Mouse (Mus musculus) midbrain, embryonic 11.5 days (tissue): ENCODE measurements around the gene Serpinb9d. TPM values are rescaled to one million over a fixed set of nuclear protein-coding genes. Genes with fewer than 3 reads are reported as not detected.
"Not testable (repeated sequence)": the region's sequence is repeated elsewhere in the genome, so short reads cannot be mapped to it uniquely, and the experiment has no call there.

Experiments
- ATAC-seq: fragments of 200-750 bp; cut with Nextera tagmentation; 2 replicates; pipeline ENCODE4 v1.8.0; 2017; ENCODE audit warnings: moderate TSS enrichment, moderate library complexity; ENCODE audit not compliant: low FRiP score
- DNase-seq: peaks from one replicate; pipeline ENCODE4 v3.0.0; 2015; ENCODE audit warnings: low spot score; ENCODE audit errors: missing footprints
- H3K27ac ChIP-seq: fragments of 300-500 bp; sonication (generic); 2 replicates; pipeline ENCODE4 v1.5.1; 2014; ENCODE audit warnings: low read depth, low read length
- H3K27me3 ChIP-seq: fragments of 300-500 bp; sonication (generic); 2 replicates; pipeline ENCODE4 v1.6.1; 2014; ENCODE audit warnings: mild to moderate bottlenecking, low read length, moderate library complexity, mixed read lengths; ENCODE audit not compliant: control insufficient read depth, insufficient read depth
- H3K36me3 ChIP-seq: fragments of 300-500 bp; sonication (generic); 2 replicates; pipeline ENCODE4 v1.6.1; 2014; ENCODE audit warnings: mild to moderate bottlenecking, low read length, moderate library complexity, mixed read lengths; ENCODE audit not compliant: control insufficient read depth, insufficient read depth
- H3K4me1 ChIP-seq: fragments of 300-500 bp; sonication (generic); 2 replicates; pipeline ENCODE4 v1.6.1; 2014; ENCODE audit warnings: low read length; ENCODE audit not compliant: control insufficient read depth, insufficient read depth
- H3K4me2 ChIP-seq: fragments of 300-500 bp; sonication (generic); 2 replicates; pipeline ENCODE4 v1.6.1; 2014; ENCODE audit warnings: mild to moderate bottlenecking, moderate library complexity
- H3K4me3 ChIP-seq: fragments of 300-500 bp; sonication (generic); 2 replicates; pipeline ENCODE4 v1.5.1; 2014; ENCODE audit warnings: low read depth, low read length
- H3K9ac ChIP-seq: fragments of 300-500 bp; sonication (generic); 2 replicates; pipeline ENCODE4 v1.6.1; 2014; ENCODE audit warnings: low read length
- H3K9me3 ChIP-seq: fragments of 300-500 bp; sonication (generic); 2 replicates; pipeline ENCODE4 v1.6.1; 2016; ENCODE audit warnings: low read length; ENCODE audit not compliant: control insufficient read depth
- WGBS: fragments of 180-500 bp; shearing (Covaris S2); extraction: QIAGEN DNeasy Blood & Tissue Kit; methylation state at CpG from one replicate; pipeline ENCODE4 v1.1.7; 2014; 5-methylcytosine and 5-hydroxymethylcytosine counted together
- polyA plus RNA-seq: library from polyadenylated mRNA; unstranded; fragments of >200 nt; fragmentation: Nextera tagmentation; extraction: Ambion mirVana; gene quantifications from 2 replicates; pipeline ENCODE4 v1.2.1, GENCODE M21; 2014

Serpinb9d gene
- not detected in 2 replicates for polyA plus RNA-seq

DNA sequence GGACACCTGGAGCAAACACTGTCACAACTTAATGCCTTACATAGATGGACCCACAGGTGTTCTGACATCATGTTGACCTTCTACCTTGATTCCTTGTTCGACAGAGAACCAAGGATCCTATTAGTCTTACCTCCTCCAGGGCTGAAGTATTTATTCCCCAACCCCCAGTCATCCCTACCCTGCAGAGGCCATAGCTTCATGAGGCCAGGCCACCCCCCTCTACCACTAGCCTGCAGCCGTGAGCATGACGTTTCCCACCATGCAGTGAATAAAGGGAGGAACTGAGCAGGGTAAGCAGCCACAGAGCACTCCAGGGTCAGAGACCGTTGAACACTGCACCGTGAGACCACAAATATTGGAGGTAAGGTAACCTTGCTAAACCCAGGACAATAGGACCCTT, at the start of gene Serpinb9d:
TSS of gene Serpinb9d (plus strand) at position 301 of the 400 bp plus-strand sequence.
- no peak within 1 kb of the TSS for H3K4me3 ChIP-seq
- WGBS: 78% methylated on average over 5 of the region's 5 CpGs
- no peak within 1 kb of the TSS for H3K27ac ChIP-seq
- ATAC-seq (no peak), DNase-seq (no peak)
- no peaks in the 10 kb centered on the region for H3K36me3 ChIP-seq
- H3K4me2 ChIP-seq: no peak within 1 kb of the TSS
- H3K9me3 ChIP-seq: no peaks in the 10 kb centered on the region
- no peaks in the 10 kb centered on the region for H3K27me3 ChIP-seq
- no peak within 1 kb of the TSS for H3K9ac ChIP-seq
- H3K4me1 ChIP-seq: no peaks in the 10 kb centered on the region

DNA sequence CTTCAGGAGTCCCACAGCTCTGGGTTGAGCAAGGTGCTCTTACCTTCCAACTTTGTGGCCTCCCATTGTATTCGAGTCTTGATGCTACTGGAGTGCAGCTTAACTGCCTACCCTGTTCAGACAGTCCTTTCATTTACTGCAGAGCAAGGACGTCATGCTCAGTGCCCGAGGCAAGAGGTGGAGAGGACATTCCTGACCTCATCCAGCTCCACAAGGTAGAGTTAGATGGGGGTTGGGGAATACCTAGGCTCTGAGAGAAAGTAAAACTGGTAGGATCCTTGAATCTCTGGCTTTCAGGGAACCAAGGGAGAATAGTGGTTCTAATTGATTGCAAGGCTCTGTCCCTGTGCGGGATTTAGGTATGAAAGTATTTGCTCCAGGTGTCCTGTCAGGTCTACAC, 33.1 kb upstream of the Serpinb9d start, which contains the start of gene Serpinb9c:
TSS of gene Serpinb9c (minus strand) at position 101 of the 400 bp plus-strand sequence.
- WGBS: 77% methylated on average over 4 of the region's 4 CpGs
- ATAC-seq (no peak), DNase-seq (no peak)
- Histone ChIP-seq H3K9ac (no peak within 1 kb of the TSS), H3K4me3 (no peak within 1 kb of the TSS), H3K27me3 (no peaks in the 10 kb centered on the region), H3K36me3 (no peaks in the 10 kb centered on the region), H3K4me2 (no peak within 1 kb of the TSS), H3K9me3 (no peaks in the 10 kb centered on the region), H3K4me1 (no peaks in the 10 kb centered on the region), H3K27ac (no peak within 1 kb of the TSS)

DNA sequence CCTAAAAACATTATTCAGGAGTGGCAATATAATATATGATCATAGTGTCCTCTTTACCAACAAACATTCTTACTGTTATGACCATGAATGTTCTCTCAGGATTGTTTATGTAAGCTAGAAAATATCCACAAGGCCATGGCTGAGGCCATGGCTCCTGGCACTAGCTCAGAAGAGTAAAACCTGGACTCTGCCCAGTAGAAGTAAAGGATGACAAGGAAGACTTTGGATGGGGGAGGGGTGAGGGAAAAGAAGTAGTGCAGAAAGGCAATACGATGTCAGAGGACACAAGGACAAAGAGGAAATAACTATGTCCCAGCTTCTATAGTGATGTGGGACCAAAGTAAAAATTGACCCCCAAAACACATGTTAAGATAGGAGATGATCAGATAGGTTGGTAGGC, 2.3 kb upstream of the Serpinb9d start:
- not testable (repeated sequence) for H3K9me3 ChIP-seq, H3K36me3 ChIP-seq

DNA sequence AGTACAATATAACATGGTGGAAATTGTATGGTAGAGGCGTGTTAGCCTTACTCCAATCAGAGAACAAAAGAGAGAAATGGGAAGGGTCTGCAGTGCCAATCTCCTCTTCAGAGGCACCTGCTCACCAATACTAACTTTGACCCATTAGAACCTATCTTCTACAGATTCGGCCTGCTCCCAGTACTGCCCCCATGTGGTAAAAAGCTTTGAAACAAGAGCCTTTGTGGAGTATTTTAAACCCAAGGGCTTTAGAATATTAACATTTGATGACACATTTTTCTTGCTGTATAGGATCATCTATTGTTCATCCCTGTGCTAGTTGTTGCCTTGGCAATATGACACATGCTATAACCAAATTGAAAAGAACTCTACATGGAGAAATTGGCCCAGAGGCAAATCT, 7.0 kb downstream of the Serpinb9d start:
- Histone ChIP-seq H3K9me3 (no peaks in the 10 kb centered on the region), H3K36me3 (no peaks in the 10 kb centered on the region), H3K27ac (no peak overlapping the region), H3K27me3 (no peaks in the 10 kb centered on the region), H3K9ac (no peak overlapping the region), H3K4me2 (no peak overlapping the region), H3K4me1 (no peaks in the 10 kb centered on the region), H3K4me3 (no peak overlapping the region)
- 64% methylated on average over 2 of the region's 2 CpGs for WGBS
- no peak for DNase-seq
- no peak for ATAC-seq

More for the DNA sequence above, 2.3 kb upstream of the Serpinb9d start:
- H3K4me1 ChIP-seq, H3K9ac ChIP-seq, H3K27me3 ChIP-seq, ATAC-seq, DNase-seq, H3K27ac ChIP-seq, H3K4me3 ChIP-seq, H3K4me2 ChIP-seq: not testable (repeated sequence)
- 83% methylated on average over 1 of the region's 1 CpGs for WGBS

DNA sequence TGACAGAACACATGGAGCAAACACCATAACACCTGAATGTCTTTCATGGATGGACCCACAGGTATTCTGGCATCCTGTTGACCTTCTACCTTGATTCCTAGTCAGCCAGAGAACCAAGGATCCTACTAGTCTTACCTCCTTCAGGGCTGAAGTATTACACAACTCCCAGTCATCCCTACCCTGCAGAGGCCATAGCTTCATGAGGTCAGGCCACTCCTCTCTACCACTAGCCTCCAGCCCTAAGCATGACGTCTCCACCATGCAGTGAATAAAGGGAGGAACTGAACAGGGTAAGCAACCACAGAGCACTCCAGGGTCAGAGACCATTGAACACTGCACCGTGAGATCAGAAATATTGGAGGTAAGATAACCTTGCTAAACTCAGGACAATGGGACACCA, 56.6 kb downstream of the Serpinb9d start, which contains the start of gene Serpinb9e:
TSS of gene Serpinb9e (plus strand) at position 301 of the 400 bp plus-strand sequence.
- ATAC-seq: not testable (repeated sequence)
- WGBS: 82% methylated on average over 2 of the region's 2 CpGs

More for the DNA sequence above, 56.6 kb downstream of the Serpinb9d start, which contains the start of gene Serpinb9e:
- H3K4me3 ChIP-seq, H3K9me3 ChIP-seq, H3K36me3 ChIP-seq, DNase-seq, H3K4me1 ChIP-seq, H3K27ac ChIP-seq, H3K4me2 ChIP-seq, H3K27me3 ChIP-seq, H3K9ac ChIP-seq: not testable (repeated sequence)

Other genes with a start within 250 kb of the Serpinb9d start
- gene Serpinb6b, start 227.8 kb upstream of the Serpinb9d start, polyA plus RNA-seq: 0.55 and 0.83 TPM in 2 replicates
- gene Serpinb9, start 189.7 kb upstream of the Serpinb9d start, polyA plus RNA-seq: 0.63 and 1.2 TPM in 2 replicates
- gene Serpinb9b, start 165.5 kb upstream of the Serpinb9d start, polyA plus RNA-seq: 0.12 TPM in 1 of 2 replicates, not detected in the other
- gene Serpinb1b, start 114.4 kb upstream of the Serpinb9d start, polyA plus RNA-seq: 0.10 and 0.25 TPM in 2 replicates
- not detected in 2 replicates for gene Serpinb9c, start 33.2 kb upstream of the Serpinb9d start, polyA plus RNA-seq
- gene Serpinb9e, start 56.7 kb downstream of the Serpinb9d start, polyA plus RNA-seq: not detected in 2 replicates
- gene Serpinb9f, start 131.1 kb downstream of the Serpinb9d start, polyA plus RNA-seq: not detected in 2 replicates
- gene Gm11397, start 202.8 kb downstream of the Serpinb9d start, polyA plus RNA-seq: not detected in 2 replicates